Mouse (Mus musculus) hindbrain, embryonic 14.5 days (tissue): ENCODE measurements around the gene Hist1h2ag. TPM values are rescaled to one million over a fixed set of nuclear protein-coding genes. Genes with fewer than 3 reads are reported as not detected.

Source experiments
- ATAC-seq: fragments of 200-750 bp; cut with Nextera tagmentation; 2 replicates; pipeline ENCODE4 v1.8.0; 2017; ENCODE audit warnings: moderate number of reproducible peaks, mild to moderate bottlenecking, moderate TSS enrichment, moderate library complexity; ENCODE audit not compliant: low FRiP score
- DNase-seq: peaks from one replicate; pipeline ENCODE4 v3.0.0-alpha.2; 2015; ENCODE audit warnings: low spot score
- H3K27ac ChIP-seq: fragments of 300-500 bp; sonication (generic); 2 replicates; pipeline ENCODE4 v1.5.1; 2014; ENCODE audit warnings: mild to moderate bottlenecking, moderate library complexity
- H3K27me3 ChIP-seq: fragments of 300-500 bp; sonication (generic); 2 replicates; pipeline ENCODE4 v1.6.1; 2014; ENCODE audit warnings: mild to moderate bottlenecking, low read length, mixed read lengths; ENCODE audit not compliant: control insufficient read depth, insufficient read depth
- H3K36me3 ChIP-seq: fragments of 300-500 bp; sonication (generic); replicated peaks from 2 replicates; pipeline ENCODE4 v1.6.1; 2014; ENCODE audit not compliant: control insufficient read depth, insufficient read depth
- H3K4me1 ChIP-seq: fragments of 300-500 bp; sonication (generic); replicated peaks from 2 replicates; pipeline ENCODE4 v1.6.1; 2014; ENCODE audit warnings: antibody characterized with exemption, low read length, mixed read lengths; ENCODE audit not compliant: control insufficient read depth, insufficient read depth
- H3K4me2 ChIP-seq: fragments of 300-500 bp; sonication (generic); replicated peaks from 2 replicates; pipeline ENCODE4 v1.6.1; 2014; ENCODE audit warnings: mild to moderate bottlenecking, moderate library complexity
- H3K4me3 ChIP-seq: fragments of 300-500 bp; sonication (generic); replicated peaks from 2 replicates; pipeline ENCODE4 v1.5.1; 2014; ENCODE audit warnings: mild to moderate bottlenecking, low read length
- H3K9ac ChIP-seq: fragments of 300-500 bp; sonication (generic); 2 replicates; pipeline ENCODE4 v1.6.1; 2014
- H3K9me3 ChIP-seq: fragments of 300-500 bp; sonication (generic); 2 replicates; pipeline ENCODE4 v1.6.1; 2016; ENCODE audit warnings: low read length; ENCODE audit not compliant: control insufficient read depth
- WGBS: fragments of 180-500 bp; shearing (Covaris S2); extraction: QIAGEN DNeasy Blood & Tissue Kit; methylation state at CpG from one replicate; pipeline ENCODE4 v1.1.7; 2014; 5-methylcytosine and 5-hydroxymethylcytosine counted together
- microRNA-seq: library from miRNA; unstranded; fragments of <30 nt; microRNA quantifications from one replicate; pipeline ENCODE4, GENCODE M21; 2016
- polyA plus RNA-seq: library from polyadenylated mRNA; unstranded; fragments of >200 nt; fragmentation: Nextera tagmentation; extraction: Ambion mirVana; gene quantifications from 2 replicates; pipeline ENCODE4 v1.2.1, GENCODE M21; 2014

Gene Hist1h2ag
- polyA plus RNA-seq, 1 experiment from 2014 or later: 5.3 TPM

DNA sequence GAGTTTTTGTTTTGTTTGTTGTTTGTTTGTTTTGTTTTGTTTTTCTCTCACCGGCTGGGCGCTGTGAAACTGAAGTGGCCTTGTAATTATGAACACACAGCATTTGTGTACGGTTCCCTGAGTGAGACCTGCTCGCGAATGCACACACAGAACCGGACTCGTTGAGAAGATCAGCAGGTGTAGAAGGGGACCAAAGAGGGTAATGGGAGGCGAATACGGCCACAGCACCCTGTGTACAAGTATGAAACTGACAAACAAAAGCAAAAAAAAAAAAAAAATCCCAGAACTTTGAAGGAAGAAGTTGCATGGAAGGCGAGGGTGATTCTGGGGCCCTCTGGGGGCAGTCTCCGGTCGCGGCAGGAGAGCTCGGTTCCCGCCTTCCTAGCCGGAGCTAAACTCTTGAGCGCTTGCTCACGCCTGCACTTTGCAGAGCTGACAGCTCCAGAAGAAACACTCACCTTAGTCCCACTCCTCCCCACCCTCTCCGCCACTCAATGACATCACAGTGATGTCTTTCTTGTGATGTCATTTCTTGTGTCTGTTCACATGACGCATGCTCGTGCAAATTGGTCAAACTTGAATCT is 47.3 kb downstream of the Hist1h2ag start:
- DNase-seq (no peak), ATAC-seq (peak; percentile 48; the same call in 1 of the 2 replicates)
- no peaks in the 10 kb centered on the region for H3K4me1 ChIP-seq
- H3K4me2 ChIP-seq: peak overlapping the region; percentile 41
- H3K4me3 ChIP-seq: peak overlapping the region; percentile 9; the same call in 1 of the 2 replicates
- H3K27me3 ChIP-seq: peaks cover 92% of the 10 kb centered on the region
- no peaks in the 10 kb centered on the region for H3K36me3 ChIP-seq
- H3K27ac ChIP-seq: no peak overlapping the region
- H3K9ac ChIP-seq: no peak overlapping the region
- WGBS: under 1% methylated on average over 21 of the region's 21 CpGs
- no peaks in the 10 kb centered on the region for H3K9me3 ChIP-seq

DNA sequence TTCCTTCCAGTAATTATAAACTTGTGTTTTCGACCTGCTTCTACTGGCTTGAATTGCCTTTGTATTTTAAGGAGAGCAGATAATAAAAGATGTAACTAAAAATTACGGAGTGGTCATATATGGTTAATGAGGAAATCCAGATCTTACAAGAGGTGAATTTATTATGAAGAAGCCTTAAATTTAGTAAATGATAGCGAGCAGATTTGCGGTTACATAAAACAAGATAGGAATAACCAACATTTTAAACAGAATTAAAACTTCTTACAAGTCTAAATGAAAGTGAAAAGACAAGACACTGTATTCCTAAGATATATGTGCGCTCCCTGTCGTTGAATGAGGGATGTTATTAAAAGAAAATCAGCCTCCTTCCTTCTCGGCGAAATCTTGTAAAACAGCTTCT is 47.8 kb downstream of the Hist1h2ag start:
- peak; percentile 45 for DNase-seq
- H3K27me3 ChIP-seq: peaks cover 89% of the 10 kb centered on the region

DNA sequence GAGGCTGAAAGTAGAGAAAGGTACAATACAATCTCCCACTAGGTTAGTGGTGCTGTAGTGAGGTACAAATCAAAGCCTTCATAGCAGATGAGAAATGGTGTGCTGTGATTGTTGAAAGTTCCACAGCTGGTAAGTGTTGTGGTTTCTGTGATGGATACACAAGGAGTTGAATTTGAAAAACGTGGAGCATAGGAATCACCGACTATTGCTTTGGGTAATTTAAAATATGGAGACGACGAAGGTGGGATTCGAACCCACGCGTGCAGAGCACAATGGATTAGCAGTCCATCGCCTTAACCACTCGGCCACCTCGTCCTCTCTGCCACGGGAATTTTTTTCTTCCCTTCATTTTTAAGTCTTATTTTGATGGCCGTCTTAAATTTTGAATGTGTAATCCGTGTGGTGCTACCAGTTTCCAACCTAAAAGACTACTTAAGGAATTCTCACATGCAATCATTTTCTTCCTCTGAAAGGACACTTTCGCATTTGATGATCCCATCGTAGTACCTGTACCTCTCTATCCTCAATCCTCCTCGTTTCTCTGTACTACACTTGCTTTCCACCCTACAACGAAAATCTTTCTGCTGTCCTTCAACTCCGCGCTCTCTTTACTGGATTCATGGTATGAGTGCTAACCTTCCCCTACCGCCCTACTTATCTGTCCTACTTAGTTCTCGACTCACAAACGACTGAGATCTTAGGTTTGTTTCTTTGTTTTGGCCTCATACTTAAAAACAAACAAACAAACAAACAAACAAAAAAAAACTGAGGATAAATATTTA is 48.6 kb downstream of the Hist1h2ag start:
- Histone ChIP-seq H3K9ac (no peak overlapping the region), H3K4me1 (no peaks in the 10 kb centered on the region), H3K4me3 (no peak overlapping the region; the same call in 1 of the 2 replicates), H3K27me3 (peaks cover 81% of the 10 kb centered on the region), H3K27ac (no peak overlapping the region), H3K9me3 (no peaks in the 10 kb centered on the region), H3K36me3 (no peaks in the 10 kb centered on the region), H3K4me2 (no peak overlapping the region)
- WGBS: 1% methylated on average over 22 of the region's 22 CpGs
- DNase-seq (no peak), ATAC-seq (no peak)

More for the DNA sequence above, 47.8 kb downstream of the Hist1h2ag start:
- Histone ChIP-seq H3K4me2 (peak overlapping the region; percentile 41), H3K36me3 (no peaks in the 10 kb centered on the region), H3K4me1 (no peaks in the 10 kb centered on the region), H3K9me3 (no peaks in the 10 kb centered on the region), H3K27ac (no peak overlapping the region), H3K4me3 (peak overlapping the region; percentile 9; the same call in 1 of the 2 replicates), H3K9ac (no peak overlapping the region)
- WGBS: 5% methylated on average over 8 of the region's 8 CpGs
- ATAC-seq: no peak

DNA sequence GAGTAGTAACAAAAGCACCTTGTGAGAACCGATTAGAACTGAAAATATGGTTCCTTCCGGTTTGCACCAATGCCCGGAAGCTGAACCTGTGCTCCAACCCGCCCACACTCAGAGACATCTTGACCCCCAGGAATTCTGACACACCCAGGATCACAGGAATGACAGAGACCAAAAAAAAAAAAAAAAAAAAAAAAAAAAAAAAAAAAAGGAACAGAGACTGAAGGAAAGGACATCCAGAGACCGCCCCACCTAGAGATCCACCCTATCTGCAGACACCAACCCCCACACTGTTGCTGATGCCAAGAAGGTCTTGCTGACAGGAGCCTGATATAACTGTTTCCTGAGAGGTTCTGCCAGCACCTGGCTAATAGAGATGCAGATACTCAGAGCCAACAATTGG is 50.2 kb downstream of the Hist1h2ag start:
- Histone ChIP-seq H3K9me3 (no peaks in the 10 kb centered on the region), H3K36me3 (no peaks in the 10 kb centered on the region), H3K9ac (no peak overlapping the region), H3K4me1 (no peaks in the 10 kb centered on the region), H3K4me3 (no peak overlapping the region), H3K27me3 (peaks cover 72% of the 10 kb centered on the region), H3K27ac (no peak overlapping the region), H3K4me2 (no peak overlapping the region)
- no peak for DNase-seq
- ATAC-seq: no peak
- WGBS: 85% methylated on average over 5 of the region's 5 CpGs

Small RNA genes lying within 50 kb of the gene (microRNA-seq; reads per million reads assigned to microRNA genes)
- gene Gm26300 (not detected), gene Gm44390 (not detected), gene Gm44486 (not detected)

Other genes starting within 250 kb of the Hist1h2ag start
- gene Hist1h2bq, start 232.7 kb downstream of the Hist1h2ag start, polyA plus RNA-seq: 3.5 and 3.6 TPM in 2 replicates
- not detected in 2 replicates for gene Hist1h2ao, start 232.5 kb downstream of the Hist1h2ag start, polyA plus RNA-seq
- not detected in 2 replicates for gene Hist1h4m, start 231.2 kb downstream of the Hist1h2ag start, polyA plus RNA-seq
- 5.5 and 8.9 TPM in 2 replicates for gene Hist1h4n, start 210.7 kb downstream of the Hist1h2ag start, polyA plus RNA-seq
- gene Hist1h2ap, start 209.4 kb downstream of the Hist1h2ag start, polyA plus RNA-seq: 574 and 576 TPM in 2 replicates
- gene Hist1h2br, start 209.2 kb downstream of the Hist1h2ag start, polyA plus RNA-seq: 3.8 TPM in 2 replicates
- 14.9 and 18.2 TPM in 2 replicates for gene Zfp184, start 97.8 kb downstream of the Hist1h2ag start, polyA plus RNA-seq
- not detected in 2 replicates for gene Pom121l2, start 61.8 kb downstream of the Hist1h2ag start, polyA plus RNA-seq
- gene Prss16, start 33.2 kb downstream of the Hist1h2ag start, polyA plus RNA-seq: not detected in 2 replicates
- 8.0 TPM in 1 of 2 replicates, not detected in the other for gene Hist1h2ah, start 7.4 kb downstream of the Hist1h2ag start, polyA plus RNA-seq
- gene Hist1h2bk, start 7.1 kb downstream of the Hist1h2ag start, polyA plus RNA-seq: 1.5 and 1.6 TPM in 2 replicates
- gene Hist1h4i, start 1.6 kb downstream of the Hist1h2ag start, polyA plus RNA-seq: 6.0 and 6.2 TPM in 2 replicates
- gene Hist1h2bj, start 270 bp upstream of the Hist1h2ag start, polyA plus RNA-seq: 1.8 and 2.5 TPM in 2 replicates
- gene Vmn1r188, start 41.5 kb upstream of the Hist1h2ag start, polyA plus RNA-seq: not detected in 2 replicates
- not detected in 2 replicates for gene Vmn1r189, start 62.9 kb upstream of the Hist1h2ag start, polyA plus RNA-seq
- not detected in 2 replicates for gene Vmn1r191, start 141.0 kb upstream of the Hist1h2ag start, polyA plus RNA-seq
- not detected in 2 replicates for gene Vmn1r192, start 148.2 kb upstream of the Hist1h2ag start, polyA plus RNA-seq
- 0.14 TPM in 1 of 2 replicates, not detected in the other for gene Vmn1r193, start 180.2 kb upstream of the Hist1h2ag start, polyA plus RNA-seq
- not detected in 2 replicates for gene Vmn1r194, start 201.3 kb upstream of the Hist1h2ag start, polyA plus RNA-seq
- not detected in 2 replicates for gene Vmn1r195, start 227.6 kb upstream of the Hist1h2ag start, polyA plus RNA-seq
- not detected in 2 replicates for gene Vmn1r196, start 247.0 kb upstream of the Hist1h2ag start, polyA plus RNA-seq